Mouse (Mus musculus): ENCODE measurements around the gene Gm20388.

DNA sequence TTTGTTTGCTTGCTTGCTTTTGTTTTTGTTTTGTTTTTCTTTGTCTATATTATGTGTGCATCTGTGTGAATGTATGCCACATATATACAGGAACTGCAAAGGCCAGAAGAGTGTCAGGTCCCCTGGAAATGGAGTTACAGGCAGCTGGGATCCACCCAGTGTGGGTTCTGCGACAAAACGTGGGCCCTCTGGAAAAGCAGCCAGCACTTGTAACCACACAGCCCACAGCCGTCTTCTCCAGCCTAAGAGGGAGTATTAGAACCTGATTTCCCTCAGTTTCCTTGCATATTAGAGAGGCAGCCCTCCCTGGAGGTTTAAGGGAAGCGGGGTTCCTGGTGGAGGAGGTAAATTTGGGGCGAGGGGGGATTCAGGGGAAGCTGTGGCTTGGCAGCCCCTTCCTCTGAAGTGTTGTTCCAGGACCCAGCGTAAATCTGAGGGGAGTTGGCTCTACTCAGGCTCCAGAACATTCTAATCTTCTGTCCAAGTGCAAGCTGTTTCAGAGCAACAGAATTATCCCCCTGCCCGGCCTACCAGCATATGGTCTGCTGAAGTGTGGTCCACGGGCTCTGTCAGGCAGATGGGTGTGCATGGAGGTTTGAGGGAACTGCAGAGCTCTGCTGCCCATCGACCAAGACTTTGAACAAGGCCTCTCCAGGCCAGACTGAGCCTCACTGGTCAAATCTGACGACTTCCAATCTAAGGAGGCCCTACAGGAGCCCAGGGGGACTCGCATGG, 392.5 kb downstream of the Gm20388 start:
- TF ChIP-seq CTCF (IDR thresholded peaks at IDR 0.05; ENCODE audit: insufficient read depth, low read depth, low read length), result no peak
- no peak for TF ChIP-seq POLR2A (IDR thresholded peaks at IDR 0.05; ENCODE audit: insufficient read depth, low read depth, low read length)

All from olfactory bulb, adult 2 months (tissue).